Mouse (Mus musculus) ES-Bruce4 (cell line): ENCODE data around the gene Zbtb20.

Experiments
- CTCF ChIP-seq: IDR thresholded peaks from one replicate; pipeline ENCODE4 v1.8.1; 2011; ENCODE audit warnings: low read depth, low read length
- EP300 ChIP-seq: IDR thresholded peaks from 2 replicates; pipeline ENCODE4 v1.6.1; 2011; ENCODE audit warnings: low read depth, low read length; ENCODE audit not compliant: insufficient read depth
- POLR2A ChIP-seq: IDR thresholded peaks from one replicate; pipeline ENCODE4 v1.8.1; 2011; ENCODE audit warnings: low read length; ENCODE audit not compliant: insufficient read depth

GRCm38 (mm10) chr16:43381183-43381582, 505.5 kb downstream of the Zbtb20 start:
- TF ChIP-seq EP300: no peak
- TF ChIP-seq CTCF: no peak
- no peak for TF ChIP-seq POLR2A
